Mouse (Mus musculus) E14TG2a.4 (cell line): Measurements from ENCODE around the gene Pard6b.

Experiments
- CTCF ChIP-seq: conservative IDR thresholded peaks from 2 replicates; pipeline ENCODE4 v1.5.1; 2014; ENCODE audit warnings: low read length
- POU5F1 ChIP-seq: IDR thresholded peaks from 2 replicates; pipeline ENCODE4 v1.6.1; 2014; ENCODE audit warnings: low read length, borderline replicate concordance

DNA sequence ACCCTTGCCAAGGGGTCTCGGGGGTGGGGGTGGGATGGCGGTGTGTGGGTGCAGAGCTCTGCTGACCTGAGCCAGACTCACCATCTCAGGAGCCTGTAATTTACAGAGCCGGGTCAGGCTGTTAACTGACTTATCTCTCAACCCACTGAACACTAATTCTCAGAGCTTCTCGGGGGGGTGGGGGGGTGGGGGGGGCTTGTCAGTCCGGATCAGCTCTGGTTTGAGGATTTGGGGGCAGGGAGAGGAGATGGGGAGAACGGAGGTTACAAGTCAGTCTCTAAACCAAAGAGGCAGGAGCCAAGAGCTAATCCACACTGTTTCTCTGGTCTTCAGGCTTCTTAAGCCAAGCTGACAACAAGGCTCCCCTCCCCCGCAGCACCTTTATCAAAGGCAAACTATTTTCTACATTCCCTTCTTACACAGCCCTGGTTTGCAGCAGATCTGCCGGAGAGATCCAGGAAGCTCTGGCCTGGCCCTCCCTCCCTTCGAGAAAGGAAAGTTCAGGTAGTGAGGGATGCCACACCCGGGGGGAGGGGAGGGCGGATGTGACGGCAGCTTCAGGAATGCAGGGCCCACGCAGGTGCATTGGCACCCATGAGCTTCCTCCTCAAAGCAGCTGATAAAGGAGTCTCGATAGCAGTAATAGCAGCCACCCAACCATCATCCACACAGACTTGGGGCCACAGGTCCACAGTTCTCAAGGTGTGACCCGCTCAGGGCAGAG, 2.5 kb upstream of the Pard6b start:
- TF ChIP-seq CTCF (no peak), POU5F1 (no peak)
